Mouse (Mus musculus) brain, embryonic 18.5 days (tissue): ENCODE results near the gene B3gnt2.

Source experiments
- DNase-seq: peaks from one replicate; pipeline ENCODE4 v3.0.0-alpha.2; 2012; ENCODE audit warnings: low read depth, low spot score

Gene B3gnt2

DNA sequence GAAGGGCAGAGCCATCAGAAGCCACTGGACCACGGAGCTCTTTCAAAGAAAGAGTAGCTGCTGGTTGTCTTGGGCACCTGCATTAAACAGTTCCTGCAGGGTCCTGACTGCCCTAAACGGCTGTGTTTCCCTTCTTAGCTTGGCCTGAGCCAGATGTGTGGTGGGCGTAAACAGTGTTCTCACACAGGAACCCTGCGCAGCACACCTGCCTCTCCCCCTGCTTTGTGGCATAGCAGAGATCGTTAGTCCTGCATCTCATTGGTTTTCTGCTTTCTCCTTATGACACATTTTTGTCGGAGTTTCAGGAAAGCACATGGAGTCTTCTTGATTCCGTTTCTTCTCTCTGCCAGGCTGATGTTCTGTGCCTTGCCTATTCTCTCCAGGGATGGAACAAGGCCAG is 44.9 kb downstream of the B3gnt2 start:
- no peak for DNase-seq

DNA sequence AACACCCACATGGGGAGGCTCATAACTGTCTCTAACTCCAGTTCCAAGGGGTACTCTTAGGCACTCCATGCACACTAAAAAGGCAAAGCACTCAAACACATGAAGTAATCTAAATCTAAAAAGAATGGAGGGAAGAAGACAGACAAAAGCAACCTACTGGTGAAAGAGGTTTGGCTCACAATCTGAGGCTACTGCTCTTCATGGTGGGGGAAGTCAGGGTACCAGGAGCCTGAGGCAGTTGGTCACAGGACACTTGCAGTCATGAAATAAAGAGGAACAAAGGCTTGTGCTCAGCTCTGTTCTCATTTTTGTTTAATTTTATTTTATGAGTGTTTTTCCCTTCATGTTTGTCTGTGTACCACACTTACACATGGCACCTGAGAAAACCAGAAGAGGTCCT is 45.6 kb downstream of the B3gnt2 start:
- DNase-seq, result no peak

- DNase-seq, result no peak
Measured at GRCm38 (mm10) chr11:22813921-22814704, 46.6 kb downstream of the B3gnt2 start.

DNA sequence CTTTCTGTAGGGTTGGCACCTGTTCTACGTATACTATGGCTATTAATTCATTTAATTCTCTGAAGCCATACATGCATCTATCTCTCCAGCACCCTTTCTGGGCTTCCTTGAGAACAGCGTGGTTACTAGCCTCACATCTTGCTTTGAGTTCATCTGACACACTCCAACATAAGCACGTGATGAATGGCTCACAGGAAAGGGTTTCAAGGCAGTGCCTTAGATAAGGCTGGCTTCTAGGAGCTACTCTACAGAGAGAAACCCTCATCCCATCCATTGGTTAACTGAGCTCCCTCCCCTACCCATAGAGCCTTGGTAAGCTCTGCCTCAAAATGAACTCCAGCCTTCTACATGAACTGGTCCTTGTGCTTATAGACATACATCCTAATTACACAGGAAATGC is 47.3 kb downstream of the B3gnt2 start:
- no peak for DNase-seq

DNA sequence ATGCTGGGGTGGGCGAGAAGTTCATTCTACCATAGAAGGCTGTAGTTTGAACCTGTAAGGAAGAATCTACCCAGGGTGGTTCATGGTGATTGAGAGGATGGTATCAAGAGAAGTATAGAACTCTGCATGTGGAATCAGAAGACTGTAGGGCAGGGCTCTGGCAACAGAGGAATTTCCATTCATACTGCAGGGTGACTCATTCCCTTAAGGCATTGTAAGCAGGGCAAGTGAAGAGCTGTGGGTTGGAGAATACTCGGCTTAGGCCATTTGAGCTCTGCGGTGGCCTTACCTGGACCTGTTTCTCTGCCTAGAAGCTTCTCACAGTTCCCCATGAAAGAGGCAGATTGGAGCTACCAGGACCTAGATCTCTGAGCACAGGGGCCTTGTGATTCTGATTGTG is 49.3 kb downstream of the B3gnt2 start:
- DNase-seq, result no peak

- DNase-seq, result no peak
Measured at GRCm38 (mm10) chr11:22809465-22810096, 51.2 kb downstream of the B3gnt2 start.

DNA sequence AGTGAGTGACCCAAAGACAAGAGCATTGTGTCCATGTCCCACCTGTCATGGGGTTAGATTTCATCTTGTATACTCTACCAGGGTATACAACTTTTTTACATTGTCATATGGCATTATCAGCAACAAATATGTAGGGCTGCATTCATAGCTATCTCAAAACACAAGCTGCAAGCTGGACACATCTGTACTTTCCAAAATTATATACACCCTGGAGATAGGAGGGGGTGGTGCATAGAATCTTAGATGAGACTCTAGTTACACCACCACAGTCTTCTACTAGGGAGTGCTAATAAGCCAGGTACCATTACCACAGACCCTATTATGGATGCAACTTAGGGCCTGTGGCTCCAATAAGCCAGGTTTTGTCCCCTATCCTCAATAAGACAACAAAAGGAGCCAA is 52.7 kb downstream of the B3gnt2 start:
- no peak for DNase-seq

GRCm38 (mm10) chr11:22805171-22805570 is 55.6 kb downstream of the B3gnt2 start:
- DNase-seq, result no peak

- no peak for DNase-seq
Measured at GRCm38 (mm10) chr11:22799987-22800424, 60.8 kb downstream of the B3gnt2 start.

GRCm38 (mm10) chr11:22798916-22799315 is 61.8 kb downstream of the B3gnt2 start:
- DNase-seq, result no peak

GRCm38 (mm10) chr11:22794734-22795133 is 66.0 kb downstream of the B3gnt2 start:
- DNase-seq, result no peak

- no peak for DNase-seq
Measured at GRCm38 (mm10) chr11:22793881-22794203, 66.9 kb downstream of the B3gnt2 start.

DNA sequence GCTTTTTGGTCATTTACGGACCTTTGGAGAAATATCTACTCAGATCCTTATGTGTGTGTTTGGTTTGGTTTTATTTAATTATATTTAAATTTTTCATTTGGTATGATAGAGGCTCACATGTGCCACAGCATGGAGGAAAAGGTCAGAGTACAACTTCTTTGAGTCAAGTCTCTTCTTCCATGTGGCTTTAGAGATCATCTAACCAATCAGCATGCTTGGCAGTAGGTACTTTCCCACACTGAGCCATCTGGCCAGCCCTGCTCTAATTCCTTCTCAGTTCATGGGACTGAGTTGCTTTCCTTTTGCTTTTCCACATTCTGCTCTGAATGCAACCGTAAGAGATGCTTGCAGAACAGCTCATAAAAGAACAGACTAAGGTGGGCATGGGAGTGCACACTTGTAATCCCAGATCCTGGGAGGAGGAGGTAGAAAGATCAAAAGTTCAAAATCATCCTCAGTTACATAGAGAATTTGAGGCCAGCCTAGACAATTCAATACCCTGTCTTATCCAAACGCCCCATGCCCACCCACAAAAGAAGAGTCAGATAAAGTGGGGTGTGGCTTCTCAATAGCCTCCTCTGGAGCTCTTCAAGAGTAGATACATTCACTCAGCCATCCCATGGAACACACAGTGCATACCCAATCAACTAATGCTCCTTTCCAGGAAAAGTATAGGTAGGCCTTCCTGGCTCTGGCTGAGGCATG is 67.4 kb downstream of the B3gnt2 start:
- no peak for DNase-seq

DNA sequence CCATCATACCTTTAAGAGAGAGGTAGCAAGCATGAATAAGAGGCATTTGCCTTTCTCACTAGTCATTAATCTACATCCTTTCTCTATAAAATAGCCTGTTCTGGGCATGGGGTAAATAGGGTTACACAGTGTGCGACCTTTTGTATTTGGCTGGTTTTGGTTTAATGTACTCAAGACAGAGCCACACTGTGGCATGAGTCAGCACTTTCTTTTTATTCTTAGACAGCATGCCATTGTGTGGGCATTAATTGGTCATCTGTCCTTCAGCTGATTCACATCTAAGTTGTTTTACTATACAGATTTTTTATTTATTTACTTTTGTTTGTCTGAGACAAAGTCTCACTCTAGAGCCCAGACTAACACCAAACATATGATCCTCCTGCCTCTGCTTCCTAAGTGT is 68.6 kb downstream of the B3gnt2 start:
- DNase-seq, result no peak

DNA sequence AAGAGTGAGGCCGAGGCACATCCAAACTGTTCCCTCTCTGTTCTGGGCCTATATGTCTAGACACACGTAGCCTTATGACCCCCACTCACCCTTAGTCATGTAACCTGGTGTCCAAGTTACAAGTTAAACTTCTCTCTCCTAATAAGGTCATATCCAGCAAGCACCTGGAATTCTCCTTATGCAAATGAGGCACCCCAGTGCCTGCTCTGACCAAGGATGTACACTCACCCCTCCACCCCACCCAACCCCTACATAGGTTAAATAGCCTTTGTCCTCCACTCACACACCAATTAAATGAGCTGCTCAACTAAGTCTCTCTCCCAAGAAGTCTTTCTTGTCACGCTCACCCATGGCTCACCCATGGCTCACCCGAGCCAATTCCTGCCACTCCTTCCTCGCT is 69.0 kb downstream of the B3gnt2 start:
- DNase-seq, result no peak

DNA sequence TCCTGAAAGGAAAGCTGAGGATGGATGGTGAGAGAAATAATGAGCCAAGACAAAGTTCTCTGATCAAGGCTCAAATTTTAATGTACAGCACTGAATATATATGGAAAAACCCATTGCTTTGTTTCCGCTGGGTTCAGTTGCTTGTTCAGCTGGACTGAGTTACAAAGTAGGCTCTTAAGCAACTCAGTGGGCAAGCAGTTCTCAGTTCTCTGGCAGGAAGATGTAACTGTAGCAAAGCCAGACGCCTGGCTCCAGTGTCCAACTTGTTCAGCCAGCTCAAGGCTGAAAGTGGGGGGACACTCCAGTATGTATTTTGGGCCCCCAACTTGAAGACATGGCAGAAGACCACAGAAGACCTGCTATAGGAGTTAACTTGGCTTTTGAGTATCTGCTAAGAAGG is 72.9 kb downstream of the B3gnt2 start:
- DNase-seq, result no peak

DNA sequence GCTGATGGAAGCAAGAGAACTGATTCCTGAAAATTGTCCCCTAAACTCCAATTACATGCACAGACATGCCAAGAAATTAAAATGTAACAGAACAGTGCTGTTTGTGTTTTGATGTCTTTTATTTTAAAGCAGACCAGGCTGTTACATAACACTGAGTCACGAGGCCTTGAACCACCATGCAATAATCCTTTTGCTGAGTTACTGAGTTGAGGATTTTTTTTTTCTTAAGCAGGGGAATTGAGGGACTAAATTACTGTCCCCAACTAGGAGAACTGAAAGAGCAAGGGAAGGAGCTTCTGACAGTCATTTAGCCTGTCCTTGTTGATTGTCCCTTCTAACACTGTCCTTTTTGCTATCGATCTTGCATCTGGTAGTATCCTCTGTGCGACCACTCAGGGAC is 76.3 kb downstream of the B3gnt2 start:
- no peak for DNase-seq

DNA sequence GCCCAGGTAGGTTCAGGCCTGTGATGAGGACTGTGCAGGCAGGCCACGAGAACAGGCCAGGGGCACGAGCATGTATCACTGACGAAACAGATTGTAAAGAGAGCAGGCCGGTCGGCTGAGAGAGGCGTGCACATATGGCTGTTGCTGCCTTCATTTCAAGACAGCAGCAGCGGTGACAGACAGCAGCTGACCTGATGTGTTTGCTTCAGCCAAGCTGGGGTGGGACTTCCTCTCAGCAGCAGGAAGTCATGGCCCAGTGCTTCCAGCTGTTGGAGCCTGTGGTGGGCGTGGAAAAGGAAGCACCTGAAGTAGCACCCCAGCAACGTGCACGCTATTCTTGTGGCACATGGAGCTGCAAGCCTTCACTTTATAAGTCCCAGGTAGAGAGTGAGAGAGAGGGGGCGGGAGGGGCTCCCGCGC is 78.0 kb downstream of the B3gnt2 start:
- no peak for DNase-seq

- DNase-seq, result no peak
Measured at GRCm38 (mm10) chr11:22781190-22781589, 79.6 kb downstream of the B3gnt2 start.

DNA sequence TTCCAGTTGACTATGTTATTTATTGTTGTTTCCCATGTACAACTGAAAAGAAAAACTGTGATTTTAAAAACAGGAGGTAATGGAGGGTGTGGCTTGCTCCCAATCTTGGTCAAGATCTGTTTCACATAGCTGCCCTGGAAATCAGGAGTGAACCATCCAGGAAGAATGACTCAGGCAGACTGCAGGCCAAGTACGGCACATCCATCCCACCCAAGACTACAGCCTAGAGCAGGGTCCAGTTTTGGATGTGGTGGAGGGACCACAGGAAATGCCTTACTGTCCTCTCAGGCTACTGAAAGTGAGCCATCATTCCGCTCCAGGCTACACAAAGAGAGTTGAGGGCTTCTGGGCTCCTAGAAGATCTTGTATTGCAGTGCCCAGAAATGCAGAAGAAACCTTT is 80.0 kb downstream of the B3gnt2 start:
- no peak for DNase-seq

- no peak for DNase-seq
Measured at GRCm38 (mm10) chr11:22779821-22780551, 80.8 kb downstream of the B3gnt2 start.

GRCm38 (mm10) chr11:22778596-22778995 is 82.2 kb downstream of the B3gnt2 start:
- DNase-seq, result no peak
